Mouse (Mus musculus): Measurements from ENCODE around the gene Usp46. TPM values are rescaled to one million over a fixed set of nuclear protein-coding genes. Genes with fewer than 3 reads are reported as not detected.

Gene Usp46
- polyA plus RNA-seq (2015; fragmentation: Nextera tagmentation; extraction: Ambion mirVana): 32.5 and 35.1 TPM in 2 replicates

DNA sequence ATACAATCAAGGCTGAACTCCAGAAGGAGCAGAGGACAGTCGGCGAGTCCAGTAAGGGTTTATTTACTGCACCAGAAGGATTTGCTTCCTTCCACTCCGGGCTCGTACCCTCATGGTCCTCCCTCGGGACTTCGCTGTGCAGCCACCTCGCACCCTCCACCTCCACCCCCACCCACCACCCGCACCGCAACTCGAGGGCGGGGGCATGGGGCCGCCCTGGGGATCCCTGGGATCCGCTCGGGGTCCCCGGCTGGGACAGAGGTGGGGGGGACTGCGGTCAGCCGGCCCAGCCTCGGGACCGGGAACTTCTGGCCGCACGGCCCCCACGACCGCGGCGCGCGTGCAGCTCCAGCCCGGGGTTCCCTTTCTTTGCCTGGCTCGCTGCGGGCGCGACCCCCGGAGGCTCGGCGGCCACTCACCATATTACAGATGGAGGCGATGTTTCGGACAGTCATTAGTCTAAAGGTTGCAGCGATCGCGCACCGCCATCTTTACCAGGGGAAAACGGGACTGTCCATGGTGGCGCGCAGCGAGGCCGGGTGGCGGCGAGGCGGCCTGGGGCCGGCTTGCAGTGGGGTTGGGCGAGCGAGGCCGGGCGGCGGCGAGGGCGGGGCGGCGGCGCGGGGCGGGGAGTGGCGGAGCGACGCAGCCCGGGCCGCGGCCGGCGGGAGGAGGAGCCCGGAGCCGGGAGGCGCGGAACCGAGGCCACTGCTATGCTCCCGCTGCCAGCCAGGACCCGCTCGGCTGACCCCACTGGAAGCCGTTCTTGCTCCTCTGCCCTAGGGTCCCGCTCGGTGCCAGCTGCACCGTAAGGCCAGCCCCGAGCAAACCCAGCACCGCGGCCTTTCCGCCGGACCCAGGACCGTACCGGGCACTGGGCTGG is at the start of gene Usp46:
Gene Usp46, minus strand, starts transcription at position 601 of the 883 bp plus-strand sequence.
- Histone ChIP-seq H3K36me3 (ENCODE audit: control insufficient read depth, insufficient read depth) (no peaks in the 10 kb centered on the region), H3K4me1 (replicated peaks; ENCODE audit: control insufficient read depth, insufficient read depth, low read length) (peaks cover 28% of the 10 kb centered on the region), H3K9me3 (ENCODE audit: control insufficient read depth, low read length) (no peaks in the 10 kb centered on the region), H3K4me3 (replicated peaks; ENCODE audit: low read length) (peak within 1 kb of the TSS; percentile 89), H3K4me2 (ENCODE audit: low read length) (peak within 1 kb of the TSS; percentile 98), H3K9ac (replicated peaks; ENCODE audit: low read depth, low read length) (peak within 1 kb of the TSS; percentile 97), H3K27me3 (replicated peaks; ENCODE audit: control insufficient read depth, insufficient read depth, low read length) (no peaks in the 10 kb centered on the region), H3K27ac (ENCODE audit: low read length) (peak within 1 kb of the TSS; percentile 83)
- under 1% methylated on average over 67 of the region's 89 CpGs for WGBS
- ATAC-seq: peak; percentile 95

DNA sequence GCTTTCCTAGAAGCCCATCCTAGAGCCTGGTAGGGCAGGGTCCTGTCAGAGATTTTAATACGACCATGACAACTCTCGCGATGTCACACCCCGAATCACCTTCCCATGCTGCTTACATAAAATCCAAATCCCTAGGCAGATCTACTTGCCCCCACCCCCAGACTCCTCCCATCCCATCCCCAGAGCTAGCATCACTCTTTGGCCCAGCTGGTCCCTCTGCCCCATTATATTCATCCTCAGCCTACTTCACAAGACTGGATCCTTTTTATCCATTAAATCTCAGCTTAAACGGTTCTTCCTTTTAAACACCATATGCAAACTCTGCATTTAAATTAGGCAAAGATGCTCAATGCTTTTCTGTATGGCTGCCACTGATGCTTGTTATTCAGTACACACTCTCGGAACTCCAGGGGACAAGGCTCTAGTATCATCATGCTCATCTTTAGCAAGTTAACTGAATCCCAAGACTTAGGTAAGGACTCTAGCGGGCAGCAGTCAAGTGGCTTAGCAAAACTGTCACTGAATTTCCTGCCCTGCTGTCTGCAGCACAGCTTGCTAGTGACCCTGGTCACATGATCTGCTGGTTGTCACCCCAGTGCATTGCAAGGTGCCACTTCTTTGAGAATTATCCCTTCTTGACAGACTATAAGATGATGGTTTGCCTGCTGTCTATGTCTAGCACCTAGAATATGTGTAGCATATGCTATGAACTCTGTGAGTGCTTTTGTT is 45.9 kb upstream of the Usp46 start:
- Histone ChIP-seq H3K4me3 (replicated peaks; ENCODE audit: low read length) (no peak overlapping the region), H3K27me3 (replicated peaks; ENCODE audit: control insufficient read depth, insufficient read depth, low read length) (no peaks in the 10 kb centered on the region), H3K4me2 (ENCODE audit: low read length) (no peak overlapping the region), H3K27ac (ENCODE audit: low read length) (peak overlapping the region; percentile 66), H3K36me3 (ENCODE audit: control insufficient read depth, insufficient read depth) (no peaks in the 10 kb centered on the region), H3K4me1 (replicated peaks; ENCODE audit: control insufficient read depth, insufficient read depth, low read length) (peaks cover 3% of the 10 kb centered on the region), H3K9ac (replicated peaks; ENCODE audit: low read depth, low read length) (no peak overlapping the region), H3K9me3 (ENCODE audit: control insufficient read depth, low read length) (no peaks in the 10 kb centered on the region)
- peak; percentile 65 for ATAC-seq
- 67% methylated on average over 7 of the region's 7 CpGs for WGBS

DNA sequence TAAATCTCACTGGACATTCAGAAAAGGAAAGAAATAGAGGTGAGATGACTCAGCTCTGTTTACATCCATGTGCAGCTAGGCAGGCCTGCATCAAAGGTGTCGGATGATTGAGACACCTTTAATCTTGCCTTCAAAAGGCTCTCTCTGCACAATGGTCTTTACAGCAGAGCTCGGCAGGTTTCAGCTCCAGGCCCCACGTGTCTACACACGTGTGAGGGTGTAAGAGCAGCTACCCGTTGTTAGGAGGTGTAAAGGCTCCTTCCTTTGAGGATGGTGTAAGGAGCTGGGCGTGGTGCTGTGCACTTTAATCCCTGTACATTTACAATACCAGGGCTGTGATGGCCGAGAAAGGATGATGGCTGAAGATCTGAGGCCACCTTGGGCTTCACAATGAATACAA is 37.2 kb upstream of the Usp46 start:
- ATAC-seq: no peak
- H3K36me3 ChIP-seq (ENCODE audit: control insufficient read depth, insufficient read depth): no peaks in the 10 kb centered on the region
- 38% methylated on average over 7 of the region's 7 CpGs for WGBS
- H3K27me3 ChIP-seq (replicated peaks; ENCODE audit: control insufficient read depth, insufficient read depth, low read length): no peaks in the 10 kb centered on the region
- H3K27ac ChIP-seq (ENCODE audit: low read length): no peak overlapping the region
- H3K4me2 ChIP-seq (ENCODE audit: low read length): no peak overlapping the region
- no peaks in the 10 kb centered on the region for H3K4me1 ChIP-seq (replicated peaks; ENCODE audit: control insufficient read depth, insufficient read depth, low read length)
- no peak overlapping the region for H3K4me3 ChIP-seq (replicated peaks; ENCODE audit: low read length)
- H3K9ac ChIP-seq (replicated peaks; ENCODE audit: low read depth, low read length): no peak overlapping the region
- no peaks in the 10 kb centered on the region for H3K9me3 ChIP-seq (ENCODE audit: control insufficient read depth, low read length)

DNA sequence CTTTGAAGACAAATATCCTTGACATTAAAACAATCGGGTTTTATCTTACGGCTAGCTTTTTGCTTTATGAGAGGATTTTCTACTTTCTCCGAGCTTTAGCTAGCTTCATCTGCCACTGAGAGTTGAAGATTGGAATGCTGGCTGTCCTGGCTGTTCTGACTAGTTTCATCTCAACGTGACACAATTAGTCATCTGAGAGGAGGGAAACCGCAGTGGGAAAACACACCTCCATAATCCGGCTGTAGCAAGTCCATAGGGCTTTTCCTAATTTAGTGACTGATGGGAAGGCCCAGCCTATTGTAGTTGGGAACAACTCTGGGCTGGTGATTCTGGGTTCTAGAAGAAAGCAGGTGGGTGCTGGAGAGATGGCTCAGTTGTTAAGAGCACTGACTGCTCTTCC is 33.5 kb upstream of the Usp46 start:
- WGBS: 84% methylated on average over 6 of the region's 6 CpGs
- ATAC-seq: no peak
- Histone ChIP-seq H3K9ac (replicated peaks; ENCODE audit: low read depth, low read length) (no peak overlapping the region), H3K4me3 (replicated peaks; ENCODE audit: low read length) (no peak overlapping the region), H3K27me3 (replicated peaks; ENCODE audit: control insufficient read depth, insufficient read depth, low read length) (no peaks in the 10 kb centered on the region), H3K9me3 (ENCODE audit: control insufficient read depth, low read length) (no peaks in the 10 kb centered on the region), H3K4me1 (replicated peaks; ENCODE audit: control insufficient read depth, insufficient read depth, low read length) (peaks cover 4% of the 10 kb centered on the region; the same call in 1 of the 2 replicates), H3K4me2 (ENCODE audit: low read length) (no peak overlapping the region), H3K27ac (ENCODE audit: low read length) (no peak overlapping the region), H3K36me3 (ENCODE audit: control insufficient read depth, insufficient read depth) (no peaks in the 10 kb centered on the region)

DNA sequence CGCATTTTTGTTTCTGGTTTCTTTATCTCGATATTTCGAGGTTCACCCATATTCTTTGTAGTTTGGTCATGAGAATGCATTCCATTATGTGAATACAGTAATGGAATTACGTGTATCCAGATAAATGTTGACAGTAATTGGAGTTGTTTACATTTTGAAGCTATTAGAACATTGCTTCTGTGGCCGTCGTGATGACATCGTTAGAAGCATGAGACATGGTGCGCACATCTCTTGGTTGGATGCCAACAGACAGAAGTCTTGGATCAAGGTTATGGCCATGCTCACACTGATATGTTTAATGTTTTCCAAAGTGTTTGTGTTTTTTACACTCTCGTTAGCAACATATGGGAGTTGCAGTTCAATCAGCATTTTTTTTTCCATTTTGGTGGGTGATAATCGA is 30.8 kb upstream of the Usp46 start:
- Histone ChIP-seq H3K27ac (ENCODE audit: low read length) (no peak overlapping the region), H3K27me3 (replicated peaks; ENCODE audit: control insufficient read depth, insufficient read depth, low read length) (no peaks in the 10 kb centered on the region), H3K9ac (replicated peaks; ENCODE audit: low read depth, low read length) (no peak overlapping the region), H3K4me3 (replicated peaks; ENCODE audit: low read length) (no peak overlapping the region), H3K4me2 (ENCODE audit: low read length) (no peak overlapping the region), H3K36me3 (ENCODE audit: control insufficient read depth, insufficient read depth) (peaks cover 4% of the 10 kb centered on the region; the same call in 1 of the 2 replicates), H3K4me1 (replicated peaks; ENCODE audit: control insufficient read depth, insufficient read depth, low read length) (peaks cover 15% of the 10 kb centered on the region), H3K9me3 (ENCODE audit: control insufficient read depth, low read length) (no peaks in the 10 kb centered on the region)
- no peak for ATAC-seq
- WGBS: 63% methylated on average over 10 of the region's 10 CpGs

DNA sequence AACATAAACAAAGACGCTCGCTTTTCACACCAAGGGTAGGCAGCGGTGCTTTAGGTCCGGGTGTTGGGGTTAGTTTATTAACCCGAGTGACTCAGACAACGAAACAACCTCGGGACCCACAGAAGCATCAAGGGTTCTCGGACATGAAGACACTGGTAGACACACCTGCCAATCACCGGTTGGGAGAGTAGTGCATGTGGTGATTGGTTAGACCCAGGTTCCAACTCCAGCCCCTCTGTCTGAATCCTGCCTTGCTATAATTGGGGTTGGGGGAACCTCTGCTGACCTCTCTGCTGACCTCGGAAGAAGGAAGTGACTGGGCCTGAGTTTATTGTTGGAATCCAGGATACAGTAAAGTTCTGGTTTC is 29.6 kb upstream of the Usp46 start:
- Histone ChIP-seq H3K4me3 (replicated peaks; ENCODE audit: low read length) (no peak overlapping the region), H3K27me3 (replicated peaks; ENCODE audit: control insufficient read depth, insufficient read depth, low read length) (no peaks in the 10 kb centered on the region), H3K27ac (ENCODE audit: low read length) (no peak overlapping the region), H3K9ac (replicated peaks; ENCODE audit: low read depth, low read length) (no peak overlapping the region), H3K4me1 (replicated peaks; ENCODE audit: control insufficient read depth, insufficient read depth, low read length) (peaks cover 19% of the 10 kb centered on the region), H3K36me3 (ENCODE audit: control insufficient read depth, insufficient read depth) (peaks cover 4% of the 10 kb centered on the region; the same call in 1 of the 2 replicates), H3K4me2 (ENCODE audit: low read length) (no peak overlapping the region), H3K9me3 (ENCODE audit: control insufficient read depth, low read length) (no peaks in the 10 kb centered on the region)
- WGBS: 90% methylated on average over 10 of the region's 10 CpGs
- no peak for ATAC-seq

DNA sequence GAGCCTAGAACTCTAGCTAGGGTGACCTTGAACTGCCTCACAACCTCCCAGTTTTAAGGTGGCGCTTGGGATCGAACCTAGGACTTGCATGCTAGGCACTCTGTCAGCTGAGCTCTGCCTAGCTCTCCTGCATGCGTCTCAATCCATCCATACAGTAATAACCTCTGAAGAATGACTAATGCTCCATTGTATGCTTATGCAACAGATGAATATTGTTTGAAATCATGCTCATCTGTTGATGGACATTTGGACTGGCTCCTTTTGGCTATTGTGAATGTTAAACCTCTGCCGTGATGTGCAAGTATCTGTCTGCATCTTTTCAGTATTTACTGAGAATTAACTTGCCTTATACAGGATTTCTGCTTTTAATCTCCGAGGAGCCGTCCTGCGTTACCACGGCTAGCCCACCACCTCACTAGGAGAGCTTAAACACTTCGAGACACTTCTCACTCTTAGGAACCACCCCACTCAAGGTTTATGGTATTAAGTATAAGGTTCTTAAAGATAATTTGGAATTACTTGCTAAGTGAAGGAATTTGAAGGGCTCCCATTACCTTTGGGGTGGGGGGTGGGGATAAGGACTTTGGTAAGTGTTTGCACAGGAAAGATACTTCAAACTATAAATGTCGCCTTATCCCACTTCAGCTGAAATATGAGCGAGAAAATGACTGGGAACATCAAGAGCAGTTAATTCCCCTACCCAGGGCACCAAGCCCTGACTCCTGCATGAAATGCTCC is 29.1 kb upstream of the Usp46 start:
- WGBS: 90% methylated on average over 11 of the region's 11 CpGs
- H3K4me3 ChIP-seq (replicated peaks; ENCODE audit: low read length): no peak overlapping the region

DNA sequence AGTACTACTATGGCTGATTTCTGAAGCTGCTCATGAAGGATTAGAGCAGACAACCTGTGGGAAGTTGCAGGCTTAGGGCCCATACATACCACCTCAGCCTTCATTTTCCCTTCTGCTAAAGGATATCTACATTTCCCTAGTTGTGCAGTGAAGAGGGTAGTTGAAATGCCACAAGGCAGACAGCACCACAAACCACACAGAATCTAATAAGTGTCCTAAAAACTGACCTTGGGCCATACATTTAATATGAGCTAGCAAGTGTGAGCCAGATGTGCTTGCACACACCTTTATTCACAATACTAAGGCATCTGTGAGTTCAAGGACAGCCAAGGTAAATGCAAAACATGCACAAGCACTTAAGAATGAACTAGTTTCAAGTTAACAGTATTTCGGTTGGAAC is 27.8 kb upstream of the Usp46 start:
- Histone ChIP-seq H3K9ac (replicated peaks; ENCODE audit: low read depth, low read length) (no peak overlapping the region), H3K9me3 (ENCODE audit: control insufficient read depth, low read length) (no peaks in the 10 kb centered on the region), H3K4me1 (replicated peaks; ENCODE audit: control insufficient read depth, insufficient read depth, low read length) (peaks cover 19% of the 10 kb centered on the region), H3K4me3 (replicated peaks; ENCODE audit: low read length) (no peak overlapping the region), H3K27me3 (replicated peaks; ENCODE audit: control insufficient read depth, insufficient read depth, low read length) (no peaks in the 10 kb centered on the region), H3K36me3 (ENCODE audit: control insufficient read depth, insufficient read depth) (peaks cover 4% of the 10 kb centered on the region; the same call in 1 of the 2 replicates), H3K4me2 (ENCODE audit: low read length) (no peak overlapping the region), H3K27ac (ENCODE audit: low read length) (no peak overlapping the region)
- ATAC-seq: no peak
- 95% methylated on average over 1 of the region's 1 CpGs for WGBS

More for the DNA sequence above, 29.1 kb upstream of the Usp46 start:
- H3K9me3 ChIP-seq (ENCODE audit: control insufficient read depth, low read length): no peaks in the 10 kb centered on the region
- no peak overlapping the region for H3K4me2 ChIP-seq (ENCODE audit: low read length)
- peaks cover 19% of the 10 kb centered on the region for H3K4me1 ChIP-seq (replicated peaks; ENCODE audit: control insufficient read depth, insufficient read depth, low read length)
- H3K9ac ChIP-seq (replicated peaks; ENCODE audit: low read depth, low read length): no peak overlapping the region
- H3K36me3 ChIP-seq (ENCODE audit: control insufficient read depth, insufficient read depth): peaks cover 4% of the 10 kb centered on the region; the same call in 1 of the 2 replicates
- H3K27ac ChIP-seq (ENCODE audit: low read length): no peak overlapping the region
- ATAC-seq: no peak
- H3K27me3 ChIP-seq (replicated peaks; ENCODE audit: control insufficient read depth, insufficient read depth, low read length): no peaks in the 10 kb centered on the region

DNA sequence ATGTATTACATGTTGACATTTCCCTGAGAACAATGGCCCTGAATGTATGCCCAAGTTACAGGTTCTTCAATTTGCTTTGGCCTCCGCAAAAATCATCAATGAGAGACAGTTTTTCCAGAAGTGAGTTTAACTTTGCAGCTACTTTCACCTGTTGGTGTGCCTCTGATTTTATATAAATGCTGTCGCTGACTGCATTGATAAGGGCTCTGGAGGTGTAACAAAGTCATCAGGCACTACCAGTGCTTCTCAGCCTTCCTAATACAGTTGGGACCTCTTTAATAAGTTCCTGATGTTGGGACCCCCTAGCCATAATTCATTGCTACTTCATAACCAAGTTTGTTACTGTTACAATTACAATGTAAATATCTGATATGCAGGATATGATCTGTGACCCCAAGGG is 27.4 kb upstream of the Usp46 start:
- H3K9ac ChIP-seq (replicated peaks; ENCODE audit: low read depth, low read length): no peak overlapping the region
- H3K27ac ChIP-seq (ENCODE audit: low read length): no peak overlapping the region
- no peak for ATAC-seq
- no peaks in the 10 kb centered on the region for H3K9me3 ChIP-seq (ENCODE audit: control insufficient read depth, low read length)
- H3K27me3 ChIP-seq (replicated peaks; ENCODE audit: control insufficient read depth, insufficient read depth, low read length): no peaks in the 10 kb centered on the region
- peaks cover 4% of the 10 kb centered on the region; the same call in 1 of the 2 replicates for H3K36me3 ChIP-seq (ENCODE audit: control insufficient read depth, insufficient read depth)
- peaks cover 19% of the 10 kb centered on the region for H3K4me1 ChIP-seq (replicated peaks; ENCODE audit: control insufficient read depth, insufficient read depth, low read length)
- H3K4me3 ChIP-seq (replicated peaks; ENCODE audit: low read length): no peak overlapping the region
- H3K4me2 ChIP-seq (ENCODE audit: low read length): no peak overlapping the region
- 96% methylated on average over 2 of the region's 2 CpGs for WGBS
